Mouse (Mus musculus) bone marrow macrophage, adult 2 months (primary cell): ENCODE measurements around the gene Ccl4.

Experiments
- CTCF ChIP-seq: IDR thresholded peaks from 2 replicates; pipeline ENCODE4 v1.5.1; 2012; ENCODE audit warnings: low read depth, mild to moderate bottlenecking, low read length, moderate library complexity
- POLR2A ChIP-seq: IDR thresholded peaks from 2 replicates; pipeline ENCODE4 v1.6.1; 2012; ENCODE audit warnings: mild to moderate bottlenecking, low read depth, low read length, borderline replicate concordance

DNA sequence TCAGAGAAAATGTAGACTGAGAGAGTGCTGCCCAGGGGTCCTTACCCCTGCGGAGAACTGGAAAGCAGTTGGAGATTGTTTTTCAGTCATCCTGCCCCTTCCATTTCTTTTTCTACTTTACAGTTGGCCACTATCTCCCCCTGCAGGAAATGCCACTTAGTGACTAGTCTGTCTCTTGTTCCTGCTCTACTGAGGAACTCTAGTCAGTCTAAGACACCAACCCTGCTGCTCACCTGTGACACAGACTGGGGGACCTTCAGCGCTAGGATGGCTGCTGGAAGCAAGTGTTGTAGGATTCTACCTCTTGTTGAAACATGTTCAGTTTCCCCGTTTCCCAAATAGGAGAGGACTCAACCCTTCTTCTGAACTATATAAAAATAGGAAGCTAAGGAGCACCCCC, 22.9 kb upstream of the Ccl4 start:
- TF ChIP-seq CTCF = no peak
- TF ChIP-seq POLR2A = no peak
